Mouse (Mus musculus) liver, adult 2 months (tissue): Measurements from ENCODE around the gene Slc35f5. TPM values are rescaled to one million over a fixed set of nuclear protein-coding genes. Genes with fewer than 3 reads are reported as not detected.
A peak's percentile ranks its signal among the peaks of the same experiment; 100 is the strongest.

Source experiments
- DNase-seq: peaks from one replicate; pipeline ENCODE4 v3.0.0-alpha.2; 2011; ENCODE audit warnings: low read depth, low spot score; ENCODE audit errors: extremely low read depth
- H3K27ac ChIP-seq: fragments of 200-500 bp; replicated peaks from 2 replicates; pipeline ENCODE4 v1.5.1; 2012; ENCODE audit warnings: low read depth, mild to moderate bottlenecking, control low read depth, inconsistent platforms, low read length; ENCODE audit not compliant: insufficient read depth
- H3K27me3 ChIP-seq: fragments of 200-500 bp; 2 replicates; pipeline ENCODE4 v1.6.1; 2012; ENCODE audit warnings: mild to moderate bottlenecking, moderate library complexity, low read length, inconsistent platforms; ENCODE audit not compliant: control insufficient read depth, insufficient read depth
- H3K36me3 ChIP-seq: fragments of 200-500 bp; 2 replicates; pipeline ENCODE4 v1.6.1; 2012; ENCODE audit warnings: low read length, inconsistent platforms; ENCODE audit not compliant: control insufficient read depth, insufficient read depth
- H3K4me1 ChIP-seq: fragments of 200-500 bp; 2 replicates; pipeline ENCODE4 v1.6.1; 2011; ENCODE audit warnings: low read length; ENCODE audit not compliant: control insufficient read depth, insufficient read depth
- H3K4me3 ChIP-seq: fragments of 200-500 bp; 2 replicates; pipeline ENCODE4 v1.5.1; 2011; ENCODE audit warnings: low read depth, mild to moderate bottlenecking, control low read depth, low read length, moderate library complexity; ENCODE audit not compliant: insufficient read depth
- H3K79me2 ChIP-seq: fragments of 200-500 bp; 2 replicates; pipeline ENCODE4 v1.6.1; 2012; ENCODE audit warnings: inconsistent platforms, mild to moderate bottlenecking, low read length, moderate library complexity; ENCODE audit not compliant: control insufficient read depth, insufficient read depth
- H3K9ac ChIP-seq: fragments of 200-500 bp; 2 replicates; pipeline ENCODE4 v1.6.1; 2012; ENCODE audit warnings: low read depth, mild to moderate bottlenecking, control low read depth, inconsistent platforms, low read length
- CTCF ChIP-seq: fragments of 200-500 bp; IDR thresholded peaks from 2 replicates; pipeline ENCODE4 v1.5.1; 2011; ENCODE audit warnings: low read depth, low read length, control low read depth
- POLR2A ChIP-seq: fragments of 200-500 bp; IDR thresholded peaks from 2 replicates; pipeline ENCODE4 v1.6.1; 2011; ENCODE audit warnings: low read length, control low read depth; ENCODE audit not compliant: insufficient read depth; ENCODE audit errors: extremely low read depth
- WGBS: fragments of 180-500 bp; shearing (Covaris S2); methylation state at CpG from one replicate; pipeline ENCODE4 v1.1.7; 2018; 5-methylcytosine and 5-hydroxymethylcytosine counted together
- polyA plus RNA-seq: library from polyadenylated mRNA; depleted of rRNA; stranded (reverse); fragments of >200 nt; gene quantifications from 2 replicates; pipeline ENCODE4 v1.2.3, GENCODE M21; 2012
- total RNA-seq: library from RNA; depleted of rRNA; stranded (reverse); fragments of >200 nt; gene quantifications from 2 replicates; pipeline ENCODE4 v1.2.3, GENCODE M21; 2014

The Slc35f5 gene
- total and polyA plus RNA-seq, 2 experiments = 21.5 to 37.2 TPM

DNA sequence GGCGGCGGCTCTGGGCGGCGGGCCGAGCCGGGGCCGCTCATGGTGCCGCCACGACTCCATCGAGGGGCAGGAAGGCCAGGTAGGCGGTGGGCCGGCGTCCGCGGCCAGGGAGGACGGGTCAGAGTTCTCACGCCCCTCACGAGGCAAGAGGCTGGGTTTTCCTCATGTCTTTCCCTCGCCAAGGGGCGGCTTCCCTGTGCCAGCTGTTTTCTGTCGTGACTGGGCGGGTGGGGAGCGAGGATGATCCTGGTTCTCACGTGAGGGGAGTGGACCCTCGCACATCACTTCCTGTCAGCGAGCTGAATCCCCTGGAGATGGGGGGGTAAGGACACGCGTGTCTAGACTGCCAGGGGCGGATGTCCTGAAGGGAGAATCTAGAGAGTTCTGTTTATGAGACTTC, 811 bp downstream of the Slc35f5 start:
- Histone ChIP-seq H3K27ac (peak overlapping the region; percentile 82), H3K4me1 (peaks cover 2% of the 10 kb centered on the region), H3K4me3 (peak overlapping the region; percentile 83), H3K79me2 (no peaks in the 10 kb centered on the region; the same call in 1 of the 2 replicates), H3K9ac (peak overlapping the region; percentile 94), H3K36me3 (peaks cover 7% of the 10 kb centered on the region), H3K27me3 (no peaks in the 10 kb centered on the region)
- under 1% methylated on average over 29 of the region's 29 CpGs for WGBS
- DNase-seq = peak; percentile 39
- TF ChIP-seq CTCF = no peak
- TF ChIP-seq POLR2A = no peak

DNA sequence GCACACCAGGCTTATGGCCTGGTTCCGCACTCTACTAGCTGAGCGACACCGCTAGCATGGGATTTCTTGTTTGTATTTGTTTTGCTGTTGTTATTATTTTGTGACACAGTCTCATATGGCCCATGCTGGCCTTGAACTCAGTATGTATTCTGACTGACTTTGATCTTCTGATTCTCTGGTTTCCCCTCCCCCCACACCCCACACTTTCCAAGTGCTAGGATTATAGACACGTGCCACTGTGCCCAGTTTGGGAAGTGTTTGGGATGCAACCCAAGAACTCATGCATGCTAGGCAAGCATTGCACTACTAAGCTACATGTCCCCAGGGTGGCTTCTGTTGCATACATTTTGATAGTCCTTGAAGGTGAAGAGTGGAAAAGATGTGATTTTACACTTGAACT, 1.4 kb downstream of the Slc35f5 start:
- Histone ChIP-seq H3K79me2 (no peaks in the 10 kb centered on the region; the same call in 1 of the 2 replicates), H3K4me1 (peaks cover 2% of the 10 kb centered on the region), H3K27ac (no peak overlapping the region), H3K9ac (peak overlapping the region; percentile 94; the same call in 1 of the 2 replicates), H3K4me3 (peak overlapping the region; percentile 83; the same call in 1 of the 2 replicates), H3K27me3 (no peaks in the 10 kb centered on the region), H3K36me3 (peaks cover 9% of the 10 kb centered on the region)
- 20% methylated on average over 4 of the region's 4 CpGs for WGBS
- peak; percentile 49 for DNase-seq
- TF ChIP-seq POLR2A = no peak
- no peak for TF ChIP-seq CTCF

DNA sequence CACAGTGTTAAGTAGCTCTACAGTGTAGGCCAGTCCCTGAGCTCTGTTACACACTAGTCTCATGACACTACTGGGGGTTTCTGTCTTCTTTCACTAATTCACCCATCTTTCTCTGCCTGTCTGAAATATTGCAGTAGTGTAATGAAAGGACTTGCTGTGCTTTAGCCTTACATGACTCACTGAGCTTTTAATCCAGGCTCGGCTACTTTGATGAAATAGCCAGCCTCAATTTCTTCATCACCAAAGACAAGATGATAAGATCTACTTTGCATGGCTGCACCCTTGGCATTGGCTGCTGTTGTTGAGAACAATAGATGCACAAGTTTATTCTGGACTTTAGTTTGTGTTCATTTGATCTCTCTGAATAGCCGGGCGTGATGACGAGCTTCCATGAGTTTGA, 7.7 kb downstream of the Slc35f5 start:
- WGBS = 85% methylated on average over 4 of the region's 4 CpGs
- TF ChIP-seq POLR2A (no peak), CTCF (no peak)
- Histone ChIP-seq H3K27ac (no peak overlapping the region), H3K27me3 (no peaks in the 10 kb centered on the region), H3K79me2 (no peaks in the 10 kb centered on the region), H3K4me3 (no peak overlapping the region), H3K9ac (no peak overlapping the region), H3K36me3 (peaks cover 54% of the 10 kb centered on the region), H3K4me1 (no peaks in the 10 kb centered on the region)
- DNase-seq = no peak

DNA sequence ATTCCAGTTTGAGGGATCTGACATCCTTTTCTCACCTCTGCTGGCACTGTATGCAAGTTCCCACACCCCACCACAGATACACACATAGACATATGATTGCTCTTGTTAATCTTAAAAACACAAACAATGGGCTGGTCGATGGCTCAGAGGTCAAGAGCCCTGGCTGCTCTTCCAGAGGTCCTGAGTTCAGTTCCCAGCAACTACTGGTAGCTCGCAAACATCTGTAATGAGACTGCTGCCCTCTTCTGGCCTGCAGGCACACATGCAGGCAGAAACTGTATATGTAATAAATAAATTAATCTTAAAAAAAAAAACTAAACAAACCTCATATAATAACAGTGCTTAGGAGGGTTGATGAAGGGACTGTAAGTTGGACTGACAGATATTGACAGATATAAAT, 13.8 kb downstream of the Slc35f5 start:
- 45% methylated on average over 2 of the region's 2 CpGs for WGBS
- Histone ChIP-seq H3K4me1 (no peaks in the 10 kb centered on the region), H3K79me2 (no peaks in the 10 kb centered on the region), H3K27me3 (no peaks in the 10 kb centered on the region), H3K27ac (no peak overlapping the region), H3K4me3 (no peak overlapping the region), H3K36me3 (peaks cover 73% of the 10 kb centered on the region), H3K9ac (no peak overlapping the region)
- no peak for TF ChIP-seq POLR2A
- peak; percentile 63 for TF ChIP-seq CTCF
- DNase-seq = peak; percentile 27

DNA sequence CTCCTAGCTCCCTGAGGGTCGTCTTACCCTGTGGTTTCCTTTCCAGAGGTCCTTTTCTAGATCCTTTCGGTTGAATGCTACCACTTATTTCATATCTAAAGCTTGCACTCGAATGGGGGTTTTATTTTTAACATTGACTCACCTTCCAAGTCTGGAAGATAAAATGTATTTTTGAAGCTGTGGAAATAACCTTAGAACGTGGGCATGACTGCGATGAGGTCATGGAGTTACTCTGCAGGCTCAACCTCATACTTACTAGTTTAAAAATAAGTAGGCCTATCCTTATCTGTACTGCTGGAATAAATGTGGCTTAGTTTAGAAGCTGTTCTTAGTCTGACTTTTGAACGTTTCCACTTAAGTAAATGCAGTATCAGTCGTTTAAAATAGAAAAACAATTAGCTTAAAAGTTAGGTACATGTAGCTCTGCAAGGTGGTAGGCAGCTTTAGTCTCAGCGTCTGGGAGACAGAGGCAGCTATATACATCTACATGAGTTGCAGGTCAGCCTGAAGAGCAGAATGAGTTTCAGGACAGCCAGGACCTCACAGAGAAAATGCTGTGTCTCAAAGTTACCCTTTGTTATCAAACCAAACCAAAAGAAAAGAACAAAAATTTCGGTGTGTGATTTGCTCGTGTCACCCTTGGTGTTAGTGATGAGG, 15.2 kb downstream of the Slc35f5 start:
- H3K4me1 ChIP-seq = no peaks in the 10 kb centered on the region
- peaks cover 67% of the 10 kb centered on the region for H3K36me3 ChIP-seq
- H3K4me3 ChIP-seq = no peak overlapping the region
- no peaks in the 10 kb centered on the region for H3K79me2 ChIP-seq
- no peak overlapping the region for H3K27ac ChIP-seq
- no peak for TF ChIP-seq POLR2A
- no peak for TF ChIP-seq CTCF
- DNase-seq = no peak
- no peaks in the 10 kb centered on the region for H3K27me3 ChIP-seq
- H3K9ac ChIP-seq = no peak overlapping the region
- WGBS = 86% methylated on average over 10 of the region's 10 CpGs

DNA sequence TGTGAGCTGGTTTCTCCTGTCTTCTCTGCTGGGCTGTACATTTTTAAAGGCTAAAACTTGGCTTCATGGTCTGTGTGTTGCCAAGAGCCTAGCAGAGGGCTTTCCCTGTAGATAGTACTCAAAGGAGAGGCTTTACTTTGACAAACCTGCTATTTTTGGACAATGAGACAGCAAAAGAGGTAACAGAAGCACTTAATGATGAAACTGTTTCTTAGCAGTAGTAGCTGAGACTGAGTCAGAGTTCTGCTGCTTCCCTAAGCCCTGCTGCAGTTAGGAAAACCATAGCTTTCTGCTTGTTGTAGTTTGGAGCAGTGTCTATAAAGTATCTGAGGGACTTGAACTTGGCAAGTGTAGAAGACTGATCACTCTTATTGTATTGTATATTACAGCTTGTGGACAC, 16.6 kb downstream of the Slc35f5 start:
- DNase-seq = no peak
- Histone ChIP-seq H3K27ac (no peak overlapping the region), H3K27me3 (no peaks in the 10 kb centered on the region), H3K9ac (no peak overlapping the region), H3K4me1 (no peaks in the 10 kb centered on the region), H3K79me2 (no peaks in the 10 kb centered on the region), H3K36me3 (peaks cover 65% of the 10 kb centered on the region), H3K4me3 (no peak overlapping the region)
- TF ChIP-seq CTCF (no peak), POLR2A (no peak)
